Mouse (Mus musculus) cerebellum, adult 2 months (tissue): ENCODE results near the gene H2-Ab1. TPM values are rescaled to one million over a fixed set of nuclear protein-coding genes. Genes with fewer than 3 reads are reported as not detected.

Experiments used
- DNase-seq, 2 experiments: peaks; one replicate each; pipeline ENCODE4 v3.0.0; 2021
- H3K27ac ChIP-seq: fragments of 200-500 bp; 2 replicates; pipeline ENCODE4 v1.5.1; 2012; ENCODE audit warnings: low read length, control low read depth, inconsistent platforms; ENCODE audit not compliant: insufficient read depth
- H3K27me3 ChIP-seq: fragments of 200-500 bp; 2 replicates; pipeline ENCODE4 v1.6.1; 2012; ENCODE audit warnings: inconsistent platforms, mild to moderate bottlenecking, low read length, moderate library complexity; ENCODE audit not compliant: control insufficient read depth, insufficient read depth
- H3K4me1 ChIP-seq: fragments of 200-500 bp; 2 replicates; pipeline ENCODE4 v1.6.1; 2011; ENCODE audit warnings: low read length; ENCODE audit not compliant: control insufficient read depth, insufficient read depth
- H3K4me3 ChIP-seq: fragments of 200-500 bp; replicated peaks from 2 replicates; pipeline ENCODE3; 2011; ENCODE audit warnings: mild to moderate bottlenecking, low read depth, low read length, control low read depth; ENCODE audit not compliant: insufficient read depth
- CTCF ChIP-seq: fragments of 200-500 bp; IDR thresholded peaks from 2 replicates; pipeline ENCODE4 v1.5.1; 2011; ENCODE audit warnings: low read depth, mild to moderate bottlenecking, control low read depth, low read length, moderate library complexity, borderline replicate concordance; ENCODE audit not compliant: insufficient read depth
- POLR2A ChIP-seq: fragments of 200-500 bp; IDR thresholded peaks from 2 replicates; pipeline ENCODE4 v1.6.1; 2011; ENCODE audit warnings: low read length, control low read depth, borderline replicate concordance; ENCODE audit not compliant: insufficient read depth
- WGBS: fragments of 180-500 bp; shearing (Covaris S2); methylation state at CpG from one replicate; pipeline ENCODE4 v1.1.7; 2018; 5-methylcytosine and 5-hydroxymethylcytosine counted together
- polyA plus RNA-seq: library from polyadenylated mRNA; depleted of rRNA; stranded (reverse); fragments of >200 nt; gene quantifications from 2 replicates; pipeline ENCODE4 v1.2.3, GENCODE M21; 2012

The H2-Ab1 gene
- polyA plus RNA-seq, 1 experiment: 4.0 TPM

- no peak overlapping the region for H3K4me3 ChIP-seq
- 23% methylated on average over 9 of the region's 9 CpGs for WGBS
- no peak overlapping the region for H3K27ac ChIP-seq
- no peaks in the 10 kb centered on the region for H3K27me3 ChIP-seq
- no peaks in the 10 kb centered on the region for H3K4me1 ChIP-seq
- TF ChIP-seq CTCF: peak; percentile 78
- TF ChIP-seq POLR2A: no peak
- DNase-seq: peak; percentile 39 to 52
Measured at GRCm38 (mm10) chr17:34234926-34235325, 22.6 kb upstream of the H2-Ab1 start.

GRCm38 (mm10) chr17:34236691-34237090, 20.8 kb upstream of the H2-Ab1 start:
- no peak overlapping the region for H3K4me3 ChIP-seq
- no peaks in the 10 kb centered on the region for H3K4me1 ChIP-seq
- DNase-seq: no peak
- TF ChIP-seq POLR2A: no peak
- TF ChIP-seq CTCF: no peak
- no peaks in the 10 kb centered on the region for H3K27me3 ChIP-seq
- no peak overlapping the region for H3K27ac ChIP-seq
- 75% methylated on average over 5 of the region's 5 CpGs for WGBS

- DNase-seq: no peak
- no peaks in the 10 kb centered on the region for H3K27me3 ChIP-seq
- no peak overlapping the region for H3K27ac ChIP-seq
- H3K4me1 ChIP-seq: no peaks in the 10 kb centered on the region
- WGBS: 65% methylated on average over 3 of the region's 3 CpGs
- TF ChIP-seq CTCF (no peak), POLR2A (no peak)
- no peak overlapping the region for H3K4me3 ChIP-seq
Measured at GRCm38 (mm10) chr17:34237741-34238140, 19.7 kb upstream of the H2-Ab1 start.

GRCm38 (mm10) chr17:34238706-34239105, 18.8 kb upstream of the H2-Ab1 start, which contains the start of gene H2-Ob:
H2-Ob (plus strand) TSS chr17:34238903.
- Histone ChIP-seq H3K27me3 (no peaks in the 10 kb centered on the region), H3K27ac (no peak within 1 kb of the TSS), H3K4me1 (no peaks in the 10 kb centered on the region), H3K4me3 (no peak within 1 kb of the TSS)
- TF ChIP-seq CTCF: no peak
- no peak for TF ChIP-seq POLR2A
- 54% methylated on average over 3 of the region's 3 CpGs for WGBS
- DNase-seq: no peak

GRCm38 (mm10) chr17:34239601-34240041, 17.9 kb upstream of the H2-Ab1 start:
- Histone ChIP-seq H3K27ac (no peak overlapping the region), H3K27me3 (no peaks in the 10 kb centered on the region), H3K4me1 (no peaks in the 10 kb centered on the region), H3K4me3 (no peak overlapping the region)
- DNase-seq: no peak
- TF ChIP-seq POLR2A (no peak), CTCF (no peak)
- 74% methylated on average over 10 of the region's 10 CpGs for WGBS

- Histone ChIP-seq H3K27ac (no peak overlapping the region), H3K27me3 (no peaks in the 10 kb centered on the region), H3K4me3 (no peak overlapping the region), H3K4me1 (no peaks in the 10 kb centered on the region)
- no peak for DNase-seq
- TF ChIP-seq POLR2A (no peak), CTCF (no peak)
- WGBS: 62% methylated on average over 3 of the region's 3 CpGs
Measured at GRCm38 (mm10) chr17:34240366-34240765, 17.1 kb upstream of the H2-Ab1 start.

DNA sequence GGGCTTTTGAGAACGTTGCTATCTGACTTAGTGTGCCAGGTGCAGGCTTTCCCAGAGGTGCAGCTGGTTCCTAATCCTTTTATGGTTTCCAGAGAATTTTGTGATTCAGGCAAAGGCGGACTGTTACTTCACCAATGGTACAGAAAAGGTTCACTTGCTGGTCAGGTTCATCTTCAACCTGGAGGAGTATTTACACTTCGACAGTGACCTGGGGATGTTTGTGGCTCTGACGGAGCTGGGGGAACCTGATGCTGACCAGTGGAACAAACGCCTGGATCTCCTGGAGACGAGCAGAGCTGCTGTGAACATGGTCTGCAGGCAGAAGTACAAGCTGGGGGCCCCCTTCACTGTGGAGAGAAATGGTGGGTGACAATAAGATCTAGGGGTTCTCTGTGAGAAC, 16.6 kb upstream of the H2-Ab1 start:
- no peaks in the 10 kb centered on the region for H3K27me3 ChIP-seq
- WGBS: 74% methylated on average over 6 of the region's 6 CpGs

DNA sequence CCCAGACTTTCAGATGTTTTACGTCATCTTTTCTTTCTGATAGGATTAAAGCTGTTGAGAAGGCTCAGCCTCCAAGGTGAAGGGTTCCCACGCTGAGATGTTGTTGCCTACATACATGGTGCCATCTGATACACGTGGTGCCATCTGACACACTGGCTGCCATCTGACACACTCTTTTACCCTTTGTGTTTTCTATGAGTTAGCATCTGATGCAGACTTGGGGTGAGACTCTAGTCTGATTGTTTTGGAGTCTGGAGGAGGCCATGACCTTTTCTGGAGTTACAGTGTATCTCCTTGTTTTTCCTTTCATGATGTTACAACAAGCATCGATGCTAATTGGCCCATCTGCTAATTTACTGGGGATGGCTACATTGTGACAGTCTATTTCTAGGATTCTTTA, 12.8 kb upstream of the H2-Ab1 start:
- no peak overlapping the region for H3K4me3 ChIP-seq
- no peak overlapping the region for H3K27ac ChIP-seq
- 65% methylated on average over 4 of the region's 4 CpGs for WGBS
- TF ChIP-seq CTCF (no peak), POLR2A (no peak)
- no peak for DNase-seq
- H3K4me1 ChIP-seq: no peaks in the 10 kb centered on the region
- no peaks in the 10 kb centered on the region for H3K27me3 ChIP-seq

More for the DNA sequence above, 16.6 kb upstream of the H2-Ab1 start:
- H3K4me3 ChIP-seq: no peak overlapping the region
- DNase-seq: no peak
- TF ChIP-seq CTCF: no peak
- no peak for TF ChIP-seq POLR2A
- H3K4me1 ChIP-seq: no peaks in the 10 kb centered on the region
- no peak overlapping the region for H3K27ac ChIP-seq

DNA sequence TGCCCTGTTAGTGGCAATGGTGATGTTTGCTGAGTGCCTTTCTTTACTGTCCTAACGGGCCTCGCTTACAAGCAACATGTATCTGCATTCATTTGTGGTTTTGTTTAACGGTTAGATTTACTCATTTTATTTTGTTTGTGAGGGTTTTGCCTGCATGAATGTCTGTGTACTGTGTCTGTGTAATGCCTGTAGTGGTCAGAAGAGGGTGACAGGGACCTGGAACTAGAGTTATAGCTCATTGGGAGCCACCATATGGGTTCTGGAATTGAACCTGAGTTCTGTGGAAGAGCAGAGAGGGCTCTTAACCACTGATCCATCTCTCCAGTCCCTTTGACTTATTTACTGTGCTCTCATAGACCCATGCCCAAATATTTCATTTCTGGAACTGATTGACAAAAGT, 10.4 kb upstream of the H2-Ab1 start:
- 89% methylated on average over 3 of the region's 3 CpGs for WGBS
- Histone ChIP-seq H3K27ac (no peak overlapping the region), H3K27me3 (no peaks in the 10 kb centered on the region), H3K4me3 (no peak overlapping the region), H3K4me1 (no peaks in the 10 kb centered on the region)
- TF ChIP-seq CTCF (no peak), POLR2A (no peak)
- no peak for DNase-seq
